Mouse (Mus musculus) layer of hippocampus, postnatal 14 days (tissue): ENCODE measurements around the gene Dmc1. TPM values are rescaled to one million over a fixed set of nuclear protein-coding genes. Genes with fewer than 3 reads are reported as not detected.

Source experiments
- DNase-seq, 2 experiments: peaks; one replicate each; pipeline ENCODE4 v3.0.0; 2021 to 2022; ENCODE audit warnings: low spot score in 2 of 2, mixed read lengths in 1 of 2
- long read RNA-seq, 2 experiments: library from polyadenylated mRNA; stranded (forward); transcript quantifications; one replicate each; pipeline ENCODE4 v2.0.0; 2021
- total RNA-seq, 2 experiments: library from RNA; stranded (reverse); gene quantifications; 2 replicates each; pipeline ENCODE4 v1.2.3; 2021

Dmc1 gene
- total RNA-seq: 1 to 10 TPM in 1 of 2 experiments, under 1 TPM in 1; 0.29 to 1.7 TPM
- long read RNA-seq, experiment 1, partial matches to known transcripts: 0 of 1 reads
- long read RNA-seq, experiment 1, other reads (novel, unspliced or antisense): 1 of 1 reads
- long read RNA-seq, experiment 2, partial matches to known transcripts: 0 of 1 reads
- long read RNA-seq, experiment 2, other reads (novel, unspliced or antisense): 1 of 1 reads

DNA sequence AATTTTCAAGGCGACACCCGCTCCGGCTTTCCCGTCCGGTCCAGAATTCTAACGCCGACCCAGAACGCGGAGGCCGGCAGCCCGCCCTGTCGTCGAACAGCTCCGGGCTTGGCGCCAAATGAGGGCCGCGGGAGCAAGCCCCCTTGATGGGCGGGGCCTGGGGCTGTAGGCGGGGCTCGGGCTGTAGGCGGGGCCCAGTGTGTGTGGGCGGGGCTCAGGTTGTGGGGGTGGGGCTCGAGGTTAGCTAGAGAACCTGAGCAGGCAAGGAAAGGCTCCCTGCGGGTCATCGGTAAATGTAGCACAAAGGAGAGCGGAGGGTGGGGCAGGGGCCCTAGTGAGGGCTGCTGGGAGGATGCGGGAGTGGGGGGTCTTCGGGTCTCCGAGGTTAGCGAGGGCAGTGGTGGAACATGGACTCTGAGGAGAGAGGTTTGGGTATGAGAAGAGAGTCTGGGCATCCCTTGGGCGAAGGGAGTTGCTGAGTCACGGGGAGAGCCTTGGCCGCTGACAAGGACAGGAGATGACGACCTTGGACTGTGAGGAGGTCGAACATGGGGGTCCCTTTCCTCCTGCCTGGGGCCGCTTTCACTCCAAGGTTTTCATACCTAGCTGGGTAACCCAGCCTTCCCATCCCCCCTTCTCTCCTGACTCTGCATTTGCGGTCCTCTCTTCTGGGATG lies at the start of gene Dmc1:
TSS of gene Dmc1 (minus strand) at position 120 of the 676 bp plus-strand sequence.
- no peak for DNase-seq

DNA sequence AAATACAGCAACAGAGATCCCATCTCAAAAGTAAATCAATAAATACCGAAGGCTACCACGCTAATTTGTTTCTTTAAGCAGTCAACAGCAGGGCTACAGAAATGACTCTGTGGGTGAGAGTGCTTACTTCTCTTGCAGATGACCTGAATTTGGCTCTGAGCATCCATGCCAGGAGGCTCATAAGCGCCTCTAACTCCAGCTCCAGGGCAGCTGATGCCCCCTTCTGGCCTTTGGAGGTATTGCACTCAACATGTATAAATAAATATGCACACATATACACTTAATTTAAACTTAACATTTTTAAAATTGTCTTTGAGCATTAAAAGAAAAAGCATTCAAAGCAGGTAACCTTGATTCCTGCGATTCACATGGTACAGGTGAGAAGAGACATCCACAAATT lies 46.6 kb upstream of the Dmc1 start:
- DNase-seq: no peak

DNA sequence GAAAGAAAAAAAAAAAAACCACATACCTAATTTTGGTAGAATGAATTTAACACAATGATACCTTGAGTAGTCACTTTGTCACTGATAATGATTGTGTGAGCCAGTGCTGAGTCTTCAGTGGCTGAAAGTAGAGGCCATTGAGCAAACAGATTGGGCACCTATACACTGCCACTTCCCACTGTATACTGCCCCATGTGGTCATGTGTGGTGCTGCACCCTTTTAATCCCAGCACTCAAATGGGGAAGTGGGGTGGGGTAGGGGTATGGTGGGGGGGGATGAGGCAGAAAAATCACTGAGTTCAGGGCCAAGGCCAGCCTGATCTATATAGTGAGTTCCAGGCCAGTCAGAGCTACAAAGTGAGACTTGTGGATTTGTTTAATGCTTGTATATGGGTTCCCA lies 45.7 kb upstream of the Dmc1 start:
- peak in 1 of 2 experiments; percentile 38 for DNase-seq

DNA sequence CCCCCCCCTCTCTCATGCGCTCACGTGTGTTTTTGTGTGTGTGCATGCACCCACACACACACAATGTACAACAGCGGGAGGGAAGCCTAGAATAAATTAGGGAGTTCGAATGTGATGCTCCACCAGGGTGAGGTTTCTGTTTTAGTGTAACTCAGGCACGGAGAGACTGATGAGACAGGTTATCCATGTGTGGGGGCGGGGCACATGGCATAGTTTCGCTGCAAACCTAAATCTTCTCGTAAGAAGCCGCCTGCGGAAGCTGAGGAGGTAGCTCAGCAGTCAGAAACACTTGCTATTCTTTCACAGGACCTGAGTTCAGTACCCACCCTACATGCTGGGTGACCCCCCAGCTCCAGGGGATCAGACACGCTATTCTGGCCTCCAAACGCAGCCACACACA lies 43.2 kb upstream of the Dmc1 start:
- no peak for DNase-seq

DNA sequence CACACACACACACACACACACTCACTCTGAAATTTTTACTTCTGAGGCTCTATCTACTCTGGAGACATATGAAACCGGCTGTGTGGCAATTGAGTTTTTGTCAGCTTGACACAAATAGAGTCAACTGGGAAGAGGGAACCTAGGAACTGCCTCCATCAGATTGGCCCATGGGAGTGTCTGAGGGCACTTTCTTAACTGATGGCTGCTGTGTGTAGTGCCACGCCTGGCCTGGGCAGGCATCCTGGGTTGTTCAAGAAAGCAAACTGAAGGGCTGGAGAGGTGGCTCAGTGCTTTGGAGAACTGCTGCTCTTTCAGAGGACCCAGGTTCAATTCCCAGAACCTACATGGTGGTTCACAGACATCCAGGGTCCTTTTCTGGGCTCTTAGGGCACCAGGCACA lies 40.6 kb upstream of the Dmc1 start:
- DNase-seq: no peak

DNA sequence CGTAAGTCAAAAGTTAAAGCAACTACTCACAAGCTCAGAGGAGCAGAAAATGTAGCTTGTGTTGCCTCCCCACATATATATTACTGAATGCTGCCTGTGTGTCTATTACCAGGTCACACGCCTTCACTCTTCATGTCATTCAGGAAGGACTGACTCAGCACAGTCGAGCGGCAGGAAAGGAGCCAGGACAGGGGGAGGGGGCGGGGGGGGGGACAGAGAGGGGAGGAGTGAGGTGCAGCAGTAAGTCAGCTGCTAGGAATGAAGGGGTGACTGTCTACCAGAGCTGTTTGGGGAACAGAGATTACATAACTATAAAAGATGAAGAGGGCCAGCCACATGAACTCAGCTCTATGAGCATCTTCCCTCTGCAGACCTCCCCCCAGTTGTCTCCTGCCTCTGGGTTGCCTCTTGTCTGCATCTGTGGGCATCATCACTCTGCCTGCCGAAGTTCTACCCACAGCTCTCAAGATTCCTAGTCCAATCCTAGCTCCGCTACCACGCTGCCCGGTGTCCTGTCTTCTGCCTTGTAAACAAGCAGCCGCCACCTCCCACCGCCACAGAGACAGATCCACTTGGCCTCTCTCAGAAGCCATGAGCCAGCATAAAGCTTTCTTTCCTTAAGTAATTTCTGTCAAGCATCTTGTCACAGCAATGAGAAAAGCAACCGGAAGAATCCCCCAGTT lies 36.4 kb upstream of the Dmc1 start:
- DNase-seq: no peak

DNA sequence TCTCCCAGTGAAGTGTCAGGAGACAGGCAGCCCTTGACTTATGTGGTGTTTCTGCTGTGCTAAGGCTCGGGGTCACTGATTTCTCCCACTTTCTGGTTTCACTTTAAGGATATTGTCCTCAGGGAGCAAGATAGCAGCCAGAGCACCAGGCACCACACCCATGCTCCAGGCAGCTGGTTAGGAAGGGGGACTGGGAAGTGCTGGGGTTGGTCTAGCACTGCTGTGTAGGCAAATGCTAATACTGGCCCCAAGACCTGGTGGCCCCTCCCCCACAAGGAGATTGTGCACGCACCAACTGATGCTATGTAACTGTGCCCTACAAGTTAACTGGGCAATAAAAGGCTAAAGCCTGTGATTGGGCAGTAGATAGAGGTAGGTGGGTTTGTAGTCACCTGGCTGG lies 25.6 kb upstream of the Dmc1 start:
- no peak for DNase-seq

DNA sequence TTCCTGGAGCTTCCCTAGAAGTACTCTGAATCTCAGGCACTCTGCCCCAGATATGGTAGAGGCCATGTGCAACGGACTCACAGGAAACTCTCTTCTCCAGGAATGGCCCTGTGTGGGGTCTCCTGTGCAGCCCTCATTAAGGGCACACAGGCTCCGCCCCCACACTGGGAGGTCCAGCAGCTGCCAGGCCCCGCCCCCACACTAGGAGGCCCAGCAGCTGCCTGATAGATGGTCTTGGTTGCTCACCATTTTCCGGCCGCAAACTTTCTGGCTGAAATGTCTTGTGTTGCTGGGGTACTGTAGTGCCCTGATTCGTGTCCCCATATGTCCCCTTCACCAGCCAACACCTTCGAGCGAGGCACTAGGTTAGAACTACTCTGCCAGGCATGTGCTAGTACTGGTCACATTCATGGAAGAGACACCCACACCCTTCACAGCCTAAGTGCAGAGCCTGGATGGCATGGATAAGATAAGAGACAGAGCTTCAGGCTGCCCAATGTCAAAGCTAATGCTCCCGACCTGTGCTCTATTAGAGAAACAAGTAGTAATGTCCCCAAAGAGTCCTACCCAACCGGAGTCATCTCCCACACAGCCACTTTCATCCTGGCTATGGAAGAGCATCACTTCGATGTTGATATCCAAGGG lies 15.0 kb upstream of the Dmc1 start:
- no peak for DNase-seq

DNA sequence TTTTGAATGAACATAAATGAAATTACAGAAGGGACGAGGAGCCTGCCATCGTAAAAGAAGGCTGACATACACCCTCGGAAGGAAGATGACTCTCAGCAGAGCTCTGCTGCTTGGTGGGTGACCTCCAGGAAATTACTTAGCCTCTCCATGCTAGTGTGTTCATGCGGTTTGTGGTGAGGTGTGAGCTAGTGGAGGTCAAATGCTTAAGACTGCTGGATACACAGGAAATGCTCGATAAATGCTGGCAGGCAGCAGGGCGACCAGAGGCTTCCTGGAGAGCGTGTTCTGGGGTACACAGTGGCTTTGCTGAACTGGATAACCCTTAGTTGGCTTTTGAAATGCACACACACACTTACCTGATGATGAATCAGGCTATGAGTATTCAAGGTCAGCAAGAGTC lies 13.5 kb upstream of the Dmc1 start:
- no peak for DNase-seq

DNA sequence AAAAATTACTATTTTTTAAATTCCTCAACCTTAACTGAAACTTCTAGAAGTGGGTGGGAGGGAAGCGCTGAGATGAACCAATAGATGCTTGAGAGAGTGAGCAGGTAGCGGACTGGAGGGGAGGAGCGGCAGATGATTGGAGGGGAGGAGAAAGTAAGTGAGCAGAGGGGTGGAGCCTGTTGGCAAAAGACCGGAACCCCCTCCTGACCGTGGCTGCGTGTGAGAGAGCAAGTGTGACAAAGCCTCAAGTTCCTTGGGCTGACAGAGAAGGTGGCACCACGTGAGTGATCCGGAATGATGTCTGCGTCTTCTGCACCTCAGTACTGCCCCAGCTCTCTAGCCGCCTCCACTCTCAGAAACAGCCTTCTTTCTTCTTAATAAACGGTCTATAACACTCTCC lies 12.2 kb upstream of the Dmc1 start:
- no peak for DNase-seq

DNA sequence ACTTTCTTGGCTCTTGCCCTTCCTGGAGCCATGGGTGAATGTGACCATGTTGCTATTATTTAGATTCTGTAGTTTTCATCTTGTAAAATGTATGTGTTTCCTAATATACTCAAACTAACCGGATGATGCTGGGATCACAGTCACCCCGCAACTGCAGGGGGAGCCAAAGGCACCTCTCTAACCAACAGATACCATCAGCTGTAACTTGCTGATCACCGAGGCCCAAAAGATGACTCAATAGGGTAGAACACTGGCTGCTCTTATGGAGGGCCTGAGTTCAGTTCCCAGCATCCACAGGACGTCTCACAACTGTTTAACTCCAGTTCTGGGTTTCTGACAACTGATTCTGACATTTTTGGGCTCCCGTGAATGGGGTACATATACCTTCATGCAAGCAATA lies 11.8 kb upstream of the Dmc1 start:
- DNase-seq: no peak

DNA sequence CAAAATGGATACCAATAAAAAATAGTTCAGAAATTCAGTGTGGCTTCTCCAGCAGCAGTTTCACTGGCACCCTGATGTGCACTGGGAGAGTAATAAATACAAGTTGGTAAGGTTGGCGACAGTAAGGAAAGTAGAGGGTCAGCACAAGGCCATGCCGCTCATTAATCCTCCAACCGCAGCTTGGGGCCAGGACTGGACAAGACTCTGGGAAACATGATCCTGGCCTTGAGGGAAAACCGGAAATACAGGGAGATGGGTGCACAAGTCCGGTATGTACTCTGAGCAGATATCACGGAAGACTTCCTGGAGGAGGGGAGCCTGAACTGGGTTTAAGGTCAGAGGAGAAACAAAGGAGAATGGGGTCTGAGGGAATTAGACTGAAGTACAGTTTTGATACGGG lies 10.6 kb upstream of the Dmc1 start:
- DNase-seq: no peak

DNA sequence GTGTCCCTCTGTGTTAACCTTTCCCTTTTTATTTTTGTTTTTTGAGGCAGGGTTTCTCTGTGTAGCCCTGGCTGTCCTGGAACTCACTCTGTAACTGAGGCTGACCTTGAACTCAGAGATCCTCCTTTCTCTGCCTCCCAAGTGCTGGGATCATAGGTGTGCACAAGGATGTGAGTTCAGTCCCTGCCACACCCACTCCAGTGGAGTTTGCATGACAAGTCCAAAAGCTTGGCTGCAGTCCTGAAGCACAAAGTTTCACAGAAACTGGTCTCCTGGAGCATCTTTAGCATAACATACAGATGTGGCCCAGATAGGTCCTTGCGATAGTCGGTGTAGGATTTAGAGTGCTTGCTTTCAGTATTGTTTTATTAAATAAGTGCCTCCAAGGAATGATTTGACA lies 4.3 kb upstream of the Dmc1 start:
- DNase-seq: no peak

DNA sequence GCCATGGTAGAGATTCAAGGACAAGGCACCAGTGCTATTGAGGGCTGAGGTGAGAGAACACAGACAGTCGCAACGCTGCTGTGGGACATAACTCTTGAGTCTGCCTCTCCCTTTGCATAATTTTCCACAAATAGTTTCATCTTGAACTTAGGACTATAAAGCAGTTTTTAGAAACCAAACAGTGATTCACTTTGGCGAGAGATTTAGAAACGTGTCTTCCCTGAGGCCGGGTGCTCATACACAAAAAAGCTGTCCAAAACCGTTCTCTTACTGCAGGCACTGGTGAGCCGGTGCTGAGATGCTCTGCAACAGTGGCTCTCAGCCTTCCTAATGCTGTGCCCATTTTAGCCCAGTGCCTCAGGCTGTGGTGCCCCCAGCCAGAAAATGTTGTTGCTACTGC lies 3.3 kb upstream of the Dmc1 start:
- no peak for DNase-seq

DNA sequence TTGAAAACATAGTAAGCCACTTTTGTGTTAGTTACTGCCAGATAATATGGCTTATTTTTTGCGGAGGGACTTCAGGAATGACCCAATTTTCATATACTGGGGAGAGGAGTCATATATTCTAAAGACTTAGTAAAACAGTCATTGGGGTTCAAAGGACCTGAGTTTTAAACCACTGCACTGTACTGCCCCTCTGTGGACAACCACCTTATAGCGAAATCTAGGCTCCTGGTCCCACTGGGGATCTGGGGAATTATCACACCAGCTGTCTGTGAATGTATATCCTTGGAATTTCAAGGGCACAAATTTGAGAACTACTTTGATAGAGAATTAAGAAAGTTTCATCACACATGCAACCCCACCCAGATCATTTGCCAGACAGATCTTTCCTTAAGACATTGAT lies 2.8 kb upstream of the Dmc1 start:
- peak in 1 of 2 experiments; percentile 32 for DNase-seq

DNA sequence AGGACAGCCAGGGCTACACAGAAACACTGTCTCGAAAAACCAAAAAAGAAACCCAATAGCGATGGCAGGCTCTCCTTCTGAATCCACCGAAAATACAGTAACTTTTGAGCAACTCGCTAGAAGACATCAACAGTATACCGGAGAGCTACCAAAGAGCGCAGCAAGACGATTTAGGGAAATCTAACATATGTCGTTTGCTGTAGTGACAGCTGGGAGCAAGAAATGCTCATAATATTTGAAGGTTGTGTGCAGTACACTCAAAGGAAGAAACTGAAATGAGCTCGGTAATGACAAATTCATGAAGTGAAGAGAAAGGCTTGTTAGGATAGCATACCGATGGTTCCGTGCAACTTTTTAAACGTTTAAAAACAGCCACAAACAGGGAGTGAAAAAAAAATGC lies 1.3 kb upstream of the Dmc1 start:
- peak in 1 of 2 experiments; percentile 31 for DNase-seq

DNA sequence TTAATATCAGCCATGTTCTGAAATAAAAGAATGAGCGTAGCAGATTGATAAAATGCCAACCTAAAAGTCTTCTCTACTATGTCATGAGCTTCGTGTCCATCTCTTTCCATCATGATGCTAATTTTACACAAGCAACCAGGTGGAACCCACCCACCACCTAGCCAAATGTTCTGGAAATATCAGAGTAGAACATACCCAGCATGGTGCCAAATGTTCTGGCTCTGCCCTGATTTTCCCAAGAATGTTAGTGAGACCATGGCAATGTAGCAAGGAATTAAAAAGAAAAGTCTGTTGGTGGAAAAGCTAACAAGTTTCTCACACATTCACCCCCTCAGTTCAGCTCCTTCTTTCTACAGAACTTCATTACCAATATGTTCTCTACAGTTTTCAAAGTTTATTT lies 4.7 kb downstream of the Dmc1 start:
- peak in 1 of 2 experiments; percentile 32 for DNase-seq

DNA sequence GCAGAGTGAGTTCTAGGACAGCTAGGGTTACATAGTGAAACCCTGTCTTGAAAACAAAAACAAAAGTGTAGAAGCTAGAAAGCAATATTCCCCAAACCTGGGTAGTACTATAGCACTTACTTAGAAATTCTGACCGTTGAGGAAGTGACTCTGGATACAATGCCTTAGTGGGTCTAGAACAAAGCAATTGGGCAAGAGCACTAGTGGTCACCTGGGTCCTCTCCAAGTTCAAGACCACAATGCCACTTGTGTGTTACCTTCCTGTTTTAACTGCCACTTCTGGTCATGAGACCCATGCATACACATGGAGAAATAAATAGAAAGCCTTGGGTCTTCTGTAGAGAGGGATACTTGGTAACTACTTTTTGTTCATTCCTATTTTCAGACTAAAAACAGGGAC lies 6.2 kb downstream of the Dmc1 start:
- DNase-seq: no peak

DNA sequence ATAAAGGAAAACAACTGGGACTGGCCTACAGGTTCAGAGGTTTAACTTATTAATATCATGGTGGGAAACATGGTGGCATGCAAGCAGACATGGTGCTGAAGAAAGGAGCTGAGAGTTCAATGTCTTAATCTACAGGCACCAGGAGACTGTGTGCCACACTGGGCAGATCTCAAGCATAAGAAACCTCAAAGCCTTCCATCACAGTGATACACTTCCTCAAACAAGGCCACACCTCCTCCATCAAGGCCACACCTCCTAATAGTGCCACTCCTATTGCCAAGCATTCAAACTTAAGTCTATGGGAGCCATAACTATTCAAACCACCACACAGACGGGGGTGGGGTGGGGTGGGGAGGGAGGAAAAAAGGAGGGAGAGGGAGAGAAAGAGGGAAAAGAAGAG lies 23.3 kb downstream of the Dmc1 start:
- DNase-seq: no peak

DNA sequence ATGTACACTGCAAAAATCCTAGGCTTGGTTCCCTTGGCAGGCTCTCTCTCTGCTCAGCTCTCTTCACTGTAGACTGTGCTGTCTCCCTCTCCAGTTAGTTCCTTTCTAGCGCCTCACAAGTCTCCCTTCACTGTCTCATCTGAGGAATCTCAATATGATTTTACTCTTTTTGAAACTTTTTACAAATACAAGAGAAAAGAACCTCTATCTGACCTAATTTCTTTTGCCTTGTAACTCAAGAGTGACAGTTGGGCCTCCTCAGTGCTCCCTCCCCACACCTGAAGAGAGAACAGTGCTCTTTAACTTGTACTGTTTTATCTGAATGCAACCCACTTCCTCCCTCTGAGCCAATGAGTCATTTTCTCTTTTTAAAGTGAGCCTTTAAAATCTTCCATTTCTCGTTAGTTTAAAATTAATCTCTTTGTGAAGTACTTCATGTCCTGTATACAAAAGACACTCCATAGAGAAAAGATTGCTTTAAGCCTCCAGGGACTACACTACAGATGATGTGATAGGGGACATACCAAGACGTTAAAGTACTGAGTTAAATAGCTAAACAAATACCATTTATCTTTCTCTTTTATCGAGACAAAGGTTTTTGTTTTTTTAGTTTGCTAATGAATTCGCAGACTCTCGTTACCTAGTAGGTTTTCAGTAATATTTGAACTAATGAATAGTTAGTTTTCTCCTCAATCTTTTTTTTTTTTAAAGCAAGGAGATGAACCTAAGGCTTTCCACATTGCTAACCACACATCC lies 27.1 kb downstream of the Dmc1 start:
- no peak for DNase-seq

DNA sequence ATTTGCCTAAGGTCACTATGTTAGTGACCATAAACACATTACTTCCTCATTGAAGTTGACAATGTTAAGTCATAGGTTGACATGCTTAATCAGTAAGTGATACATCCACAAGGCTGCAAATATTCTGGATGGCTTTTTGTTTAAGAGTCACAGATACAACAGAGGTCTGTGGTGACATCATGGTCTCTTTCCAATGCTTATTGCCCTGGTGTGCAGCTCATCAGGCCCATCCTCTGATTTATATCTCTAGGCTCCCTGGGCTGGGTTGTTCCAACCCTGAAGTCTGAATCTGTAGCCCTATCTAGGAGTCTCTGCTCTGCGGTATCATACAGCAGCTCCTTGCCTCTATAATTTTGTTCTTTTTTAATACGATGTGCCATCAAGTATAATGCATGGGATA lies 28.0 kb downstream of the Dmc1 start:
- DNase-seq: no peak
